Mouse (Mus musculus) c-Kit-positive CD71-positive TER-119-negative erythroid progenitor cells, embryonic 14.5 days (primary cell): ENCODE results near the gene Caln1.

Experiments
- DNase-seq: peaks from one replicate; pipeline ENCODE4 v3.0.0-alpha.2; 2013; ENCODE audit warnings: low read depth

The Caln1 gene

GRCm38 (mm10) chr5:130369237-130369636, at the start of gene Caln1:
Caln1 (plus strand) TSS chr5:130369455.
- no peak for DNase-seq

DNA sequence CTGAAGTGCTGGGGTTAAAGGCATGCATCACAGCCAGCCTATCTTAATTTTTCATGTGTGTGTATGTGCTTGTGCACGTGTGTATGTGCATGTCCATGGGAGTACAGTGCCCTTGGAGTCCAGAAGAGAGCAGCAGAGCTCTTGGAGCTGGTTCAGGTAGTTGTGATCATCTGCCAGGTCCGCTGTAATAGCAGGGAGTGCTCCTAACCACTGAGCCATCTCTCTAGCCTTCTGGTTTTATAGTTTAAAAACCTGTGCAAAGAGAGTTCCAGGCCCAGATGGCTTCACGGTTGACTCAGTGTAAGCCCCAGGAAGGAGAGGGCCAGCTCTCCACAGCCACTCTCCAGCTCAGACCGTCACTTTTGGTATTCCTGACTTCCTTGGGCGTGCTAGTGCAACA, 49.5 kb upstream of the Caln1 start:
- DNase-seq: no peak

DNA sequence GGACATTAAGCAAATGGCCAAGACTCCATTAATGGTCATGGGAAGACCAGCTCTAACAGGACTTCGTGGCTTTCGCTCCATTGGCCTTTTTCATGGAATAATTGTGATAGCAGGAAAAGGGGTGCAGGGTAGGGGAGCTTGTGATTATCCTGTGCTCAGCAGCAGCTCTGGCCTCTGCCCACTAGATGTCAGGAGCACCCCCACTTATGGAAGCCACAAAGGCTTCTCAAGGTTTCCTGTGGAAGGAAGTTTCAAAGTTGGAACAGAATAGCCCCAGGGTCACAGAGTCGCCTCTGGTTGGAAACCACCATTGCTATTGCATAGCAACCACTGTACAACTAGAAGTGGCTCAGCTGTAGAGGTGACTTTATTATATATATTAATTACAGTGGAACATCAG, 48.8 kb upstream of the Caln1 start:
- DNase-seq: no peak

DNA sequence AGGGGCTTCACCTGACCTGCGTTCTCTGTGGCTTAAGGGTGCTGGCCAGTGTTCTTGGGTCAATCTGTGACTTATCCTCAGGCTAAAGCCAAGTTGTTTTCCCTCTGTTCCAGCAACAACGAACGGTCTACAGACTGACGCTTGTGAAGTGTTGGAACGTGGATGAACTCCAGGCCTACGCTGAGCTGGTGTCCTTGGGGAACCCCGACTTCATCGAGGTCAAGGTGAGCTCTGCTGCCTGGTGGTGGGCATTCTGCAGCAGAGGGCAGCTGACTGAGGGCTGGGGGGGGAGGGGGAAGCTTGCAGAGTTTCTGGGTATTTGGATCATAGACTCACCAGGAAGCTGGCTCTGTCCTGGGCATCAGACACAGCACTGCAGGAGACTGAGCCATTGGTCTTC, 43.8 kb upstream of the Caln1 start:
- no peak for DNase-seq

DNA sequence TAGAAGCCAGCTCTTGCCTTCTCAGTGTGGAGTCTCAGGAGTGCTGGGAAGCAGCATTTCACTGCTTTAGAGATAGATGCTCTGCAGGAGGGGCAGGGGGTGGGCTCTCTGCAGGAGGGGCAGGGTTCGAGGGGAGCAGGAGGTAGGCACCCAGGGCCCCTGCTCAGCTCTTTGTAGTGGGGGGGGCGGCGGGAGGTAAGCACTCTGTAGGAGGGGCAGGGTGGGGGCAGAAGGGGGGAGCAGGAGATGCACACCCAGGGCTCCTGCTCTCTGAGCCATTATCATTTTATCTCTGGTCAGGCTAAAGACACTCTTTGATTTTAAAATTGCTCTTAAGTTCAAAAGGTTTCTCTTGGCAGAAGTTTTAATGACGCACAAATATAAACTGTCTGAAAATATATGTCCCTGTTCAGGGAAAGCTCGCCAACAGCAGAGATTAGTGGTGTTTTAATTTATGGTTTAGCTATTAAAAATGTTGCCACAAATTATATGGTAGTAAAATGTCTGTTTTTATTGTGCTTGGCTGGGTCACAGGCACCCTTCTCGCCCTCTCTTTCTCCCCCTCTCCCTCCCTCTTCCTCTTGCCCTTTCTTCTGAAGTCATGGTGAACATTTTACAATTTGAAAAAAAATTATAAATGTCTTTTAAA, 41.5 kb upstream of the Caln1 start:
- no peak for DNase-seq

- no peak for DNase-seq
Observed at GRCm38 (mm10) chr5:130328366-130328765, 40.9 kb upstream of the Caln1 start.

GRCm38 (mm10) chr5:130329889-130330288, 39.4 kb upstream of the Caln1 start:
- no peak for DNase-seq

DNA sequence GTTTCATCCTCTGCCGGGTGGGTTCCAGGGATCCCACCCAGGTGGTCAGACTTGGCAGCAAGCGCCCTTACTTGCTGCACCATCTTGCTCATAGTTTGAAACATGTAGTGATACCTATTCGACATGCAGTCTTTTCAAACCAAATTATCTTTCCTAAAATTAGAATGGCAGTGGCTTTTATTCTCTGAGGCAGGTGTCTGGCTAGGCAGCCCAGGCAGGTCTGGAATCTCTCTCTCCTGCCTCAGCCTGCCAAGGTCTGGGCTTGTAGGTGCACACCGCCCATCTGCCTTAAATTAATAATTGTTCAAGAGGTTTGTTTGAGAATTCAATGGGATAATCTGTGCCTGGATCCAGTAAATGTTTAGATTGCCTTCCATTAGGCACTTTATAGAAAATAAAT, 38.5 kb upstream of the Caln1 start:
- DNase-seq: no peak

GRCm38 (mm10) chr5:130331206-130331605, 38.0 kb upstream of the Caln1 start:
- no peak for DNase-seq

- no peak for DNase-seq
Observed at GRCm38 (mm10) chr5:130333566-130333965, 35.7 kb upstream of the Caln1 start.

DNA sequence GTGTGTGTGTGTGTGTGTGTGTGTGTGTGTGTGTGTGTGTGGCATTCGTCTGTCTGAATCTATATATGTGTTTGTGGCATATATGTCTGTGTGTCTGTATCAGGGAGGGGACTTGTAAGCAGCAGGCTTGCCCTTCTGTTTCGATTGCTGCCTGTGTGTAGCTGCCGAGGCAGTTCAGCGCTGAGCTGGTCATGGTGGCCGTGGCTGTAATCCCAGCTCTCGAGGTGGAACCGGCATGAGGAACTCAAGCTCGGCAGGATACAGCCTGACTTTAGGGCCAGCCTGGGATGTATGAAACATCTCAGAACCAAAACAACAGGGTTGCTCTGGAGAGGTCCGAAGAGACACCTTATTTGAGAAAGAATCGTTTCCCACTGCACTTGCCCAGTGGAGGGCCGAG, 35.3 kb upstream of the Caln1 start:
- DNase-seq: no peak

DNA sequence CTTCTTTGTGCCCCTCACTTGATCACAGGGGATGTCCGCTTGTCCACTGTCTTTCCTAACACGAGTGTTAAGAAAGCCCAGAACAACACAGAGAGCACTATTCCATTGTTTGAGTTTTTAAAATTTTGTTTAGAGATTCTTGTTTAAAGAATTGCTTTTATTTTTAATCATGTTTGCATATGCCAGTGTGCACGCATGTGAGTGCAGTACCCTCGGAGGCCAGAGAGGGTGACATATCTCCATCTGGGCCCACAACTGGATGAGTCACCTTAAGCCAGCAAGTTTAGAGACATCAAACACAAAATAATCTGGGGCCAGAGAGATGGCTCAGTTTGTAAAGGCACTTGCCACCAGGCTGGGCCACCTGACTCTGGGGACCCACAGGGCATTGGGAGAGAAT, 33.8 kb upstream of the Caln1 start:
- DNase-seq: no peak

- DNase-seq: no peak
Observed at GRCm38 (mm10) chr5:130340656-130341055, 28.6 kb upstream of the Caln1 start.

DNA sequence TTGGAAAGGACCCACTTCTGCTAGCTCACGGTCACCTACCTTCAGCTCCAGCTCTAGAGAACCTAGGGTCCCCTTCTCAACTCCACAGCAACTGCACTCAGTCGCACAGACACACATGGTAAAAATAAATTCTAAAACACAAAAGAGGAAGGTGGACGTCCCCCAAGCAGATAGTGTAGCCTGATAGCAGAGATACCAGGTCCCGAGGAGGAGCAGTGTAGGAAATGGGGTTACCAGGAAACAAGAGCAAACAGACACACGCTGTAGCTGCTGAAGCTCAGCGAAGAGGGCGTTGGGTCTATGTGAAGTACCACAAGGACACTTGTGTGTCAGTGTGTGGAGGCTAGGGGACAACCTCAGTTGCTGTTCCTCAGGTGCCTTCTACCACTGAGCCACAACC, 24.3 kb upstream of the Caln1 start:
- no peak for DNase-seq

- DNase-seq: no peak
Observed at GRCm38 (mm10) chr5:130345871-130346270, 23.4 kb upstream of the Caln1 start.

GRCm38 (mm10) chr5:130355223-130355622, 14.0 kb upstream of the Caln1 start:
- DNase-seq: no peak

DNA sequence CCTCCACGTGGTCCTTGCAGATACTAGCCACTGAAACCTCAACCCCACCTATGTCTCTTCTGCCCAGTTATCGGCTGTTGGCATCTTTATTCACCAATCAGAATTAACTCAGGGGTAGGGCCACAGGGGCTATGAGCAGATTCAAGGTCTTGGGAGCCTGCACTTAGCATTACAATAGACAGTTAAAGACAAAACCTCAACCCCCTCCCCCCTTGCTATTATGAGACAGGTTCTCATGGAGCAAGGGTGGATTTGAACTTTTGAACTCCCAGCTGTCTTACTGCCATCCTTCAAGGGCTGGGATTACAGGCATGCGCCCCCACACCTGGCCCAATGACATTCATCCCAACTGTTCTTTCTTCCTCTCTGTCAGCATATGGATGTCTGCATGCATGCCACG, 6.1 kb upstream of the Caln1 start:
- no peak for DNase-seq

DNA sequence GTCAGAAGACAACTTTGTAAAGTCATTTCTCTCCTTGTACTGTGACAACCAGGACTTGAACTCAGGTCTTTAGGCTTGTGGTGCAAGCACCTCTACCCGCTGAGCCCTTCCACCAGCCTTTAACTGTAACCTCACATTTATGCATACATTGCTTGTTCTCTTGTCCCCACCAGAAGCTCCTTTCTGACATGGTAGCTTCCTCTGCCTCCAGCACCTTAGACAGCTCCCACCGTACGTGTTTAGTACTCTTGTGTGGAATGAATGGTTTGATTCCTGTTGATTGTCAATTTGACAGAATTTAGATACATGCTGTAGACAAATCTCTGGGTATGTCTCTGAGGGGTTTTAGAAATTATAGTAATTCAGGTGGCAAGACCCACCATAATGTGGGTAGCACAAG, 5.5 kb upstream of the Caln1 start:
- DNase-seq: no peak

DNA sequence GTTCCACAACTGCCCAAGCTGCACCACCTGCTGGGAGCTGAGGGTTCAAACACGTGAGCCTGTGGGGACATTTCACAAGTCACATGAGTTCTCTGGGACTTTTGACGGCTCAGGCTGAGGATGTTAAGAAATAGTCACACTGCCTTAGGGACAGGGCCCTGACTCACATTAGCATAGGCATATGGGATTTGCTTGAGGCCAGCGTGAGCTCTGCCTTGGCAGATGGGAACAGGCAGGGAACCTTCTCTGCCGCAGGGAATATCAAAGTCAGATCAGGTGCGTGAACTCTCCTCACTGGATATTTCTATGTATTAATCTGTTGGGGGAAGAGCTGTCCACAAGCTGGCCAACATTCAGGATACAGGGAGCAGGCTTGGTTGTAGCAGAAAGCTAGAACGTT, 1.0 kb upstream of the Caln1 start:
- DNase-seq: no peak

GRCm38 (mm10) chr5:130375411-130375810, 6.2 kb downstream of the Caln1 start:
- DNase-seq: no peak

GRCm38 (mm10) chr5:130384222-130384912, 15.1 kb downstream of the Caln1 start, which contains the start of gene A330070K13Rik:
A330070K13Rik (minus strand) TSS chr5:130384631.
- no peak for DNase-seq

- no peak for DNase-seq
Observed at GRCm38 (mm10) chr5:130386418-130386817, 17.2 kb downstream of the Caln1 start.

- DNase-seq: no peak
Observed at GRCm38 (mm10) chr5:130393618-130394355, 24.5 kb downstream of the Caln1 start.
